Mouse (Mus musculus): ENCODE results near the gene Pdgfc. TPM values are rescaled to one million over a fixed set of nuclear protein-coding genes. Genes with fewer than 3 reads are reported as not detected.

Gene Pdgfc
- polyA plus RNA-seq, 1 experiment from 2014 or later = 4.2 TPM

GRCm38 (mm10) chr3:81243591-81243990, 207.4 kb downstream of the Pdgfc start:
- no peaks in the 10 kb centered on the region for H3K36me3 ChIP-seq (replicated peaks)
- no peaks in the 10 kb centered on the region for H3K9me3 ChIP-seq
- no peak overlapping the region for H3K4me2 ChIP-seq
- H3K27me3 ChIP-seq (replicated peaks) = no peaks in the 10 kb centered on the region
- H3K27ac ChIP-seq = no peak overlapping the region
- ATAC-seq (replicated peaks) = no peak
- H3K4me3 ChIP-seq = no peak overlapping the region
- WGBS = 74% methylated on average over 6 of the region's 6 CpGs
- no peaks in the 10 kb centered on the region for H3K4me1 ChIP-seq
- no peak overlapping the region for H3K9ac ChIP-seq

GRCm38 (mm10) chr3:81262801-81263200, 226.6 kb downstream of the Pdgfc start:
- Histone ChIP-seq H3K27ac (no peak overlapping the region), H3K4me3 (no peak overlapping the region), H3K27me3 (replicated peaks) (no peaks in the 10 kb centered on the region), H3K9ac (no peak overlapping the region), H3K9me3 (no peaks in the 10 kb centered on the region), H3K36me3 (replicated peaks) (no peaks in the 10 kb centered on the region), H3K4me2 (no peak overlapping the region), H3K4me1 (no peaks in the 10 kb centered on the region)
- WGBS = 93% methylated on average over 1 of the region's 1 CpGs
- no peak for ATAC-seq (replicated peaks)

Other genes with a start within 250 kb of the Pdgfc start
- 196 and 222 TPM in 2 replicates for gene Gria2, start 233.6 kb upstream of the Pdgfc start, polyA plus RNA-seq (2015; fragmentation: Nextera tagmentation; extraction: Ambion mirVana)
- gene Glrb, start 122.8 kb upstream of the Pdgfc start, polyA plus RNA-seq (2015; fragmentation: Nextera tagmentation; extraction: Ambion mirVana) = 29.6 and 30.1 TPM in 2 replicates

All from midbrain, embryonic 15.5 days (tissue).